Mouse (Mus musculus) liver, embryonic 12.5 days (tissue): ENCODE results near the gene Coq8b. TPM values are rescaled to one million over a fixed set of nuclear protein-coding genes. Genes with fewer than 3 reads are reported as not detected.

ENCODE experiments used
- ATAC-seq: fragments of 200-750 bp; cut with Nextera tagmentation; 2 replicates; pipeline ENCODE4 v1.8.0; 2017; ENCODE audit warnings: moderate number of reproducible peaks, mild to moderate bottlenecking, moderate library complexity
- H3K27ac ChIP-seq: fragments of 300-500 bp; sonication (generic); 2 replicates; pipeline ENCODE4 v1.5.1; 2016; ENCODE audit warnings: mild to moderate bottlenecking
- H3K27me3 ChIP-seq: fragments of 300-500 bp; sonication (generic); replicated peaks from 2 replicates; pipeline ENCODE4 v1.6.1; 2016; ENCODE audit warnings: mild to moderate bottlenecking, moderate library complexity
- H3K36me3 ChIP-seq: fragments of 300-500 bp; sonication (generic); 2 replicates; pipeline ENCODE4 v1.6.1; 2016; ENCODE audit warnings: mild to moderate bottlenecking, moderate library complexity
- H3K4me1 ChIP-seq: fragments of 300-500 bp; sonication (generic); 2 replicates; pipeline ENCODE4 v1.6.1; 2016
- H3K4me2 ChIP-seq: fragments of 300-500 bp; sonication (generic); 2 replicates; pipeline ENCODE4 v1.6.1; 2016; ENCODE audit warnings: mild to moderate bottlenecking, moderate library complexity
- H3K4me3 ChIP-seq: fragments of 300-500 bp; sonication (generic); 2 replicates; pipeline ENCODE4 v1.5.1; 2016; ENCODE audit warnings: mild to moderate bottlenecking, moderate library complexity
- H3K9ac ChIP-seq: fragments of 300-500 bp; sonication (generic); 2 replicates; pipeline ENCODE4 v1.6.1; 2016; ENCODE audit warnings: mild to moderate bottlenecking, moderate library complexity
- H3K9me3 ChIP-seq: fragments of 300-500 bp; sonication (generic); replicated peaks from 2 replicates; pipeline ENCODE4 v1.6.1; 2016; ENCODE audit warnings: mild to moderate bottlenecking, moderate library complexity
- WGBS: fragments of 180-500 bp; shearing (Covaris S2); methylation state at CpG from one replicate; pipeline ENCODE4 v1.1.7; 2016; ENCODE audit not compliant: insufficient replicate concordance; 5-methylcytosine and 5-hydroxymethylcytosine counted together
- microRNA counts: library from miRNA; unstranded; fragments of <30 nt; microRNA quantifications from one replicate; lab custom pipeline; 2017
- microRNA-seq: library from miRNA; unstranded; fragments of <30 nt; microRNA quantifications from one replicate; pipeline ENCODE4, GENCODE M21; 2017
- polyA plus RNA-seq: library from polyadenylated mRNA; unstranded; fragments of >200 nt; fragmentation: Nextera tagmentation; extraction: Ambion mirVana; gene quantifications from 2 replicates; pipeline ENCODE4 v1.2.1, GENCODE M21; 2016

Coq8b gene
- polyA plus RNA-seq, 1 experiment from 2014 or later, result 15.7 TPM

DNA sequence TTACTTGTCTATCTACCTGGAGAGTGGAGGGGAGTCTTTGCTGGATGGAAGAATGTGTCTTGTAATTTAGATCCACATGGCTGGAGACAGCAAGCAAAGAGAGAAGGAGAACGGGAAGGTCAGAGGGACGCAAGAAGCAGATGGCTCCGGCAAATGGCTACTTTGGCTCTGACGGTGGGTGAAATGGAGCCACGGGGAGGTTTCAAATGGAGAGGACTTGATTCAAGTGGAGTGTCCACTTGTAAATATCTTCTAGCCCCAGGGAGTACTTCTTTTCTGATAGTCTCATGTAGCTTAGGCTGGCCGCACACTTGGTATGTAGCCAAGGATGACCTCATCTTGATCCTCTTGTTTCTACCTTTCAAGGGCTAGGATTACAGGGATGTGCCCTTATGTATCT, 66.0 kb downstream of the Coq8b start:
- WGBS, result 84% methylated on average over 6 of the region's 6 CpGs
- no peak overlapping the region for H3K27ac ChIP-seq
- ATAC-seq, result no peak
- H3K9ac ChIP-seq, result no peak overlapping the region
- H3K4me3 ChIP-seq, result no peak overlapping the region
- no peaks in the 10 kb centered on the region for H3K9me3 ChIP-seq
- H3K27me3 ChIP-seq, result peaks cover 25% of the 10 kb centered on the region
- no peaks in the 10 kb centered on the region for H3K4me1 ChIP-seq
- no peak overlapping the region for H3K4me2 ChIP-seq
- H3K36me3 ChIP-seq, result no peaks in the 10 kb centered on the region

DNA sequence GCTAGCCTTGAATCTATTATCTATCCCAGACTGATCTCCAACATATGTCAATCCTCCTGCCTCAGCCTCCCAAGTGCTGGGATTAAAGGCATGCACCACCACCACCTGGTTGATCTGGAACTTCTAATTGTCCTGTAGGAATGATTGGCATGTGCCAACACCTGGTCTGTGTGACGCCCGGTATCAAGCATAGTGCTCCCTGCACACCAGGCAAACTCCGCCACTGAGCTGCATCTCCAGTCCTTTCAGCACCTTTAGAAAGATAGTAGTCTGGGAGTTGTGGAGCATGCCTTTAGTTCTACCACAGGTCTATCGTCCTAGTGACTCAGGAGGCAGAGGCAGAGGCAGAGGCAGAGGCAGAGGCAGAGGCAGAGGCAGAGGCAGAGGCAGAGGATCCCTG, 67.5 kb downstream of the Coq8b start:
- Histone ChIP-seq H3K27ac (no peak overlapping the region), H3K9ac (no peak overlapping the region), H3K36me3 (no peaks in the 10 kb centered on the region), H3K27me3 (peaks cover 36% of the 10 kb centered on the region), H3K4me2 (no peak overlapping the region), H3K4me1 (no peaks in the 10 kb centered on the region), H3K4me3 (no peak overlapping the region), H3K9me3 (no peaks in the 10 kb centered on the region)
- ATAC-seq, result no peak
- WGBS, result 67% methylated on average over 4 of the region's 4 CpGs

DNA sequence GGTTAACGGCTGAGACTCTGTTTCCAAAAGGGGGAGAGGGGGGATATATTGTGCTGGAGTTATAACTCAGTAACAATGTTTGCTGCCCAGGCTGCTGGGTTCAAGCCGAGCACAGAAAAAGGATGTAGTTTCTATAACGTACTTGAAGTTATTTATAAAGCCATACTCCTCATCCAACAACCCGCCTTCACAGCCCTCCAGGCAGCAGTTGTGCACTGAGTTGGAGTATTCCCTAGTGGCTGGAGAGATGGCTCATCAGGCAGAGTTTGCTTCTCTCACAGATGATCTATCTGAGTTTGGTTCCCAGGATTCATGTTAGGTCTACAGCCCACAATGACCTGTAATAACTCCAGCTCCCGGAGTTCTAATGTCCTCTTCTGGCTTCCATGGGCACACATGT, 68.0 kb downstream of the Coq8b start:
- H3K27me3 ChIP-seq, result peaks cover 40% of the 10 kb centered on the region
- ATAC-seq, result no peak
- H3K9me3 ChIP-seq, result no peaks in the 10 kb centered on the region
- no peak overlapping the region for H3K27ac ChIP-seq
- H3K9ac ChIP-seq, result no peak overlapping the region
- no peak overlapping the region for H3K4me2 ChIP-seq
- no peaks in the 10 kb centered on the region for H3K36me3 ChIP-seq
- no peak overlapping the region for H3K4me3 ChIP-seq
- H3K4me1 ChIP-seq, result no peaks in the 10 kb centered on the region
- WGBS, result 72% methylated on average over 5 of the region's 5 CpGs

DNA sequence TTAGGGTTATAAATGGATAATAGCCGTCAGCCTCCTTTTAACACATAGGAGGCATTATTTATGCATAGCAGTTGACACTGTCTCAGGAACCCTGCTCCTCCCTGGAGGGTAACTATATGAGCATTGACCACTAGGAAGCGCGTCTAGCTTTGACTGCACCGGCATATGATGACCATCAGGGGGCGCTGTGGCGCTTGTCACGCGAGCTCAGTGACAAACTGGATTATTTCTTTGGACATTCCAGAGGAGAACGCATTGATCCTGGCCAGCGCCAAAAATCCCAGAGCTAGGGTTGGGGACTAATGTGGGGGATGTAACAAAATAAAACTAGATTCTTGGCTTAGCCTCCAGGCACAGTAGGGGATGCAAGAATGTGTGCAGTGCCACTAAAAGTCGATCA, 69.3 kb downstream of the Coq8b start:
- Histone ChIP-seq H3K4me1 (no peaks in the 10 kb centered on the region), H3K4me2 (no peak overlapping the region), H3K9me3 (no peaks in the 10 kb centered on the region), H3K4me3 (no peak overlapping the region), H3K9ac (no peak overlapping the region), H3K36me3 (no peaks in the 10 kb centered on the region), H3K27me3 (peaks cover 50% of the 10 kb centered on the region), H3K27ac (no peak overlapping the region)
- ATAC-seq, result no peak
- WGBS, result 8% methylated on average over 11 of the region's 11 CpGs

DNA sequence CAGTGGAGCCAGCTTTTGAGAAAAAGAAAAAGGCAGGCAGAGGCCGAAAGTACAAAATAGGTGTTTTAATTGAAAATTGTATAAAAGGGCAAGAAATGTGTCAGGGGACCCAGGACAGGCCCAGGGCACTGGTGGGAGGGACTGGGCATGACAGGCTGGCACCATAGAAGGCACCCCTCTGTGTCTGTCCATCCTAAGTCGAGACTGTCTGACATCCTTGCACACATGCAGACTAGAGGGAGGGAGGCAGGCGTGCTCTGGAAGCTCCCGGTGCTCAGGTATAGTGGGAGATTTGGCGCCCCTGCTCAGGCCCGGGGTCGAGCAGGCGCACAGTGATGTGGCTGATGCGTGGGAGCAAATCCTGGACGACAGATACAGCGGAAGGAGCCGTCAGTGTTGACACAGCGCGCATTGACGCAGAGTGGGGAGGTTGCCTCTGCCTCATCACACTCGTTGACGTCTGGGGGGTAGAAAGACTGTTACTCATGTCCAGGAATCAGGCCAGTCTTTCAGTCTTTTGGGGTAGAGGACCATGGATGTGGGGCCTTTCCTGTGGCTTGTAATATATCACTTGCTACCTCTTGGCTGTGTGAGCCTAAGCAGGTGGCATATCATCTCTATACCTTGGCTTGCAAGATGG, 72.4 kb downstream of the Coq8b start:
- 60% methylated on average over 17 of the region's 17 CpGs for WGBS
- H3K36me3 ChIP-seq, result no peaks in the 10 kb centered on the region
- H3K4me3 ChIP-seq, result no peak overlapping the region
- no peak overlapping the region for H3K27ac ChIP-seq
- no peak for ATAC-seq
- H3K27me3 ChIP-seq, result peaks cover 78% of the 10 kb centered on the region
- no peak overlapping the region for H3K4me2 ChIP-seq
- H3K9ac ChIP-seq, result no peak overlapping the region
- H3K4me1 ChIP-seq, result peaks cover 8% of the 10 kb centered on the region
- H3K9me3 ChIP-seq, result no peaks in the 10 kb centered on the region

DNA sequence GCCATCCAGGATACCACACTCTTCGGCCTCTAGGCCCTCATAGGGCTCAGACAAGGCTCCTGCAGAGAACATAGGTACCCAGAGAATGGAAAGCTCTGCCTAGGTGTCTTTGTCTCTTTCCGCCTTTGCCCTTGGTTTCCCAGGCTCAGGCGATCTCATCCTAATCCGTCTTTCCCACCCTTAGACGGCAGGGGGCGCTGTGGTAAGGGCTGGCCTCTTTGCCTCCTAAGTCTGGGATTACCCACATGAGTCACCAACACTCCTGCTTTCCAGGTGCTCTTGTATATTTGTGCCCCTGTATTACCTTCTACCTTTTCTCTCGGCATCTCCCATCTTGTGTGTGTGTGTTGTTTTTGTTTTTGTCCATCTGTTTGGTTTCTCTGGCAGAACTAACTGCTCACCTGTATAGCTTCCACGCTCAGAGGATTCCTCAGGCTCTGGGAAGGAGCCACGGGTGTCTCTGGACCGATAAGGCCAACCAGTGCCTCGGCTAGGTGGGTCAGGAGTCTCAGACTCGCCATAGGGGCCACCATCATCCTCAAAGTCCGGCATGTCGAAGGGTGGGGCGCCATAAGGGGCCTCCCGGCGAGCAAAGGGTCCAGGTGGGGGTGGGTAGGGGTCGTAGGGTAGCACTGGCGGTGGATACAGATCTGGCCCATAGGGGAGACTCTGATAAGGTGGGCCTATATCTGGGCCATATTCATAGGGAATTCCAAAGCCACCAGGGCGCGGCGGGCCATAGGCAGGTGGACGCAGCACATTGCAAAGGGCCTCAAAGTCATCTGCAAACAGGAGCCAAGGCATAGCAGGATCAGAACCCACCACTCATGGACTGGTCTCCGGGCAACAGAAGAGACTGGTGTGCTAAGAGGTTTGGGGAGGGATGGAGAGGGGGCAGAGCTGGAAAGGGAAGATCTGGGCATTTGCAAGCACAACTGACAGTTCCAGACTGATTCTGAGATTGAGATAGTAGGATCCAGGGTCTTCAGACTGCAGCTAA, 73.6 kb downstream of the Coq8b start:
- WGBS, result 57% methylated on average over 24 of the region's 24 CpGs
- H3K27ac ChIP-seq, result no peak overlapping the region
- peaks cover 13% of the 10 kb centered on the region for H3K4me1 ChIP-seq
- H3K27me3 ChIP-seq, result peaks cover 85% of the 10 kb centered on the region
- H3K9ac ChIP-seq, result no peak overlapping the region
- H3K36me3 ChIP-seq, result no peaks in the 10 kb centered on the region
- no peak overlapping the region for H3K4me3 ChIP-seq
- ATAC-seq, result no peak
- H3K9me3 ChIP-seq, result no peaks in the 10 kb centered on the region
- H3K4me2 ChIP-seq, result no peak overlapping the region

DNA sequence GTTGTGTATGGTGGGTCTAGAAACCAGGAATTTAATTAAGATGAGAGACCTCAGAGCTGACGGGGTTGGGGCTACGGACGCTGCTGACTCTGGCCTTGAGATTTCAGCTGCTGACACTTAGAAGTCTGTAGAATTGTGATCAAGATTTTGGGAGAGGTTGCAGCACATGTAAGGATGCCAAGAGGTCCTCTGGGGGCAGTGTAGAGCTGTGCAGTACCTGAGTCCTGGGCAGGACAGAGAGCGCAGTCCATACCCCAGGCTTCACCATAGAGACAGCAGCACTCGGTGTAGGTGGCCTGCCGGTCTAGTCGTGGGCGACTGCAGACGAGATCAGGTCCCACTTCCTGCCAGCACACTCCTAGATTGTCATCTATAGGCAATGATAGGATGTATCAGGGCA, 74.7 kb downstream of the Coq8b start:
- Histone ChIP-seq H3K4me3 (no peak overlapping the region), H3K9me3 (no peaks in the 10 kb centered on the region), H3K27ac (no peak overlapping the region), H3K27me3 (peaks cover 87% of the 10 kb centered on the region), H3K4me1 (peaks cover 13% of the 10 kb centered on the region), H3K4me2 (no peak overlapping the region), H3K36me3 (no peaks in the 10 kb centered on the region), H3K9ac (no peak overlapping the region)
- whole genome bisulfite sequencing, result 47% methylated on average over 9 of the region's 9 CpGs
- no peak for ATAC-seq

MicroRNA genes within 50 kb of the gene (microRNA counts, 519-probe panel; counts per million panel counts)
- 582 counts per million, percentile 70 among the panel's probes with 10 or more counts for microRNA mmu-miR-1191 (lab: Ali Mortazavi, UCI)

Small RNA genes within 50 kb of the gene (microRNA-seq; reads per million reads assigned to microRNA genes)
- gene Mir1191, result 16.9 reads per million, percentile 29 among the genes with 10 or more reads in this experiment

Other genes with a start within 250 kb of the Coq8b start
- 0.32 and 0.42 TPM in 2 replicates for gene Cyp2a12, start 203.9 kb upstream of the Coq8b start, polyA plus RNA-seq
- not detected in 2 replicates for gene Cyp2f2, start 113.1 kb upstream of the Coq8b start, polyA plus RNA-seq
- not detected in 2 replicates for gene Cyp2t4, start 79.3 kb upstream of the Coq8b start, polyA plus RNA-seq
- gene Egln2, start 66.2 kb upstream of the Coq8b start, polyA plus RNA-seq, result 39.9 and 41.9 TPM in 2 replicates
- gene Rab4b, start 54.1 kb upstream of the Coq8b start, polyA plus RNA-seq, result 32.4 TPM in 2 replicates
- 0.24 TPM in 1 of 2 replicates, not detected in the other for gene Gm21983, start 51.9 kb upstream of the Coq8b start, polyA plus RNA-seq
- gene Mia, start 51.9 kb upstream of the Coq8b start, polyA plus RNA-seq, result 0.29 and 0.45 TPM in 2 replicates
- 1.5 TPM in 2 replicates for gene BC024978, start 37.2 kb upstream of the Coq8b start, polyA plus RNA-seq
- gene Snrpa, start 36.8 kb upstream of the Coq8b start, polyA plus RNA-seq, result 150 and 163 TPM in 2 replicates
- gene Itpkc, start 4.4 kb upstream of the Coq8b start, polyA plus RNA-seq, result 3.5 and 4.1 TPM in 2 replicates
- 3.9 and 4.0 TPM in 2 replicates for gene Numbl, start 25.4 kb downstream of the Coq8b start, polyA plus RNA-seq
- gene Ltbp4, start 104.7 kb downstream of the Coq8b start, polyA plus RNA-seq, result 5.7 TPM in 2 replicates
- gene Shkbp1, start 123.0 kb downstream of the Coq8b start, polyA plus RNA-seq, result 32.1 and 36.1 TPM in 2 replicates
- gene Gm20479, start 124.4 kb downstream of the Coq8b start, polyA plus RNA-seq, result not detected in 2 replicates
- gene Sptbn4, start 214.7 kb downstream of the Coq8b start, polyA plus RNA-seq, result 0.11 and 0.12 TPM in 2 replicates
- gene Blvrb, start 215.0 kb downstream of the Coq8b start, polyA plus RNA-seq, result 895 and 897 TPM in 2 replicates
- gene Sertad3, start 240.7 kb downstream of the Coq8b start, polyA plus RNA-seq, result 24.6 and 26.3 TPM in 2 replicates